Mouse (Mus musculus) embryonic fibroblast, embryonic 13.5 days (primary cell): ENCODE data around the gene Gstm7.

ENCODE experiments used
- CTCF ChIP-seq: IDR thresholded peaks from 2 replicates; pipeline ENCODE4 v1.5.1; 2011; ENCODE audit warnings: mild to moderate bottlenecking, control low read depth, low read length, moderate library complexity, borderline replicate concordance; ENCODE audit not compliant: insufficient read depth
- POLR2A ChIP-seq: IDR thresholded peaks from 2 replicates; pipeline ENCODE4 v1.6.1; 2011; ENCODE audit warnings: low read depth, mild to moderate bottlenecking, control low read depth, low read length, moderate library complexity

DNA sequence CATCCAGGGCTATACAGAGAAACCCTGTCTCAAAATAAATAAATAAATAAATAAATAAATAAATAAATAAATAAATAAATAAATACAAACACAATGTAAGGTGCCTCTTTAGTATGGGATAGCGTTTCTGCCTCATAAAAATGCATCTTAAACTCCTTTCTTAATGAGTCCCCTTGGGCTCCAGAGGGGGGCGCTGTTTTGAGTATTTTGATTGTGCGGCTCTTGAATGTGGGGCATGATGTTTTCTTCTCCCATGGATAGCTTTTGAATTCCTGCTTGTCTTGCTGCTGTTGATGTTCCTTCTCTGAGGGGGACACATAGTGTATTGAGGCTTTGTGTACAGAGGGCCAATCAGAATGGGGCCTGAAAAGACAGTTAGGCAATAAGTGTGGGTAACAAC is 14.5 kb downstream of the Gstm7 start:
- no peak for TF ChIP-seq CTCF
- no peak for TF ChIP-seq POLR2A
